Mouse (Mus musculus): ENCODE data around the gene Scarb1.

GRCm38 (mm10) chr5:125241627-125242026 is 99.3 kb downstream of the Scarb1 start:
- no peak for TF ChIP-seq CTCF (IDR thresholded peaks at IDR 0.05; ENCODE audit: borderline replicate concordance, insufficient read depth, low read depth, low read length)
- no peak for TF ChIP-seq POLR2A (IDR thresholded peaks at IDR 0.05; ENCODE audit: borderline replicate concordance, insufficient read depth, low read length)

Measured in cerebellum, adult 2 months (tissue).